Mouse (Mus musculus) cerebellum, adult 9-10 months (tissue): ENCODE measurements around the gene Txnip.

Source experiments
- DNase-seq: peaks from one replicate; pipeline ENCODE4 v3.0.0; 2022

The Txnip gene

GRCm38 (mm10) chr3:96570643-96571042 is 12.9 kb downstream of the Txnip start:
- DNase-seq = no peak

DNA sequence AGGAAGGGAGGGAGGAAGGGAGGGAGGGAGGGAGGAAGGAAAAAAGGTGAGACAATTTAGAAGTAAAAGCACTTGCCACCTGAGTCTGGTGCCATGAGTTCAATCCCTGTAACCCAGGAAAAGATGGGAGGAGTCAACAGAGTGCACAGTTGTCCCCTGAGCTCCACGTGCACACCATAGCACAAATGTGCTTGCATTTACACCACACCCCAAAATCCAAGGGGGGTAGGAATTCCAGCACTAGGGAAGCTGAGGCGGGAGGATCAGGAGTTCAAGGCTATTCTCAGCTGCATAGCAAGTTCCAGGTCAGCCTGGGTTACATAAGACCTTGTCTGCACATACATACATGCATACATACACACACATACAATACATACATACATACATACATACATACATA is 13.6 kb downstream of the Txnip start:
- DNase-seq = no peak

DNA sequence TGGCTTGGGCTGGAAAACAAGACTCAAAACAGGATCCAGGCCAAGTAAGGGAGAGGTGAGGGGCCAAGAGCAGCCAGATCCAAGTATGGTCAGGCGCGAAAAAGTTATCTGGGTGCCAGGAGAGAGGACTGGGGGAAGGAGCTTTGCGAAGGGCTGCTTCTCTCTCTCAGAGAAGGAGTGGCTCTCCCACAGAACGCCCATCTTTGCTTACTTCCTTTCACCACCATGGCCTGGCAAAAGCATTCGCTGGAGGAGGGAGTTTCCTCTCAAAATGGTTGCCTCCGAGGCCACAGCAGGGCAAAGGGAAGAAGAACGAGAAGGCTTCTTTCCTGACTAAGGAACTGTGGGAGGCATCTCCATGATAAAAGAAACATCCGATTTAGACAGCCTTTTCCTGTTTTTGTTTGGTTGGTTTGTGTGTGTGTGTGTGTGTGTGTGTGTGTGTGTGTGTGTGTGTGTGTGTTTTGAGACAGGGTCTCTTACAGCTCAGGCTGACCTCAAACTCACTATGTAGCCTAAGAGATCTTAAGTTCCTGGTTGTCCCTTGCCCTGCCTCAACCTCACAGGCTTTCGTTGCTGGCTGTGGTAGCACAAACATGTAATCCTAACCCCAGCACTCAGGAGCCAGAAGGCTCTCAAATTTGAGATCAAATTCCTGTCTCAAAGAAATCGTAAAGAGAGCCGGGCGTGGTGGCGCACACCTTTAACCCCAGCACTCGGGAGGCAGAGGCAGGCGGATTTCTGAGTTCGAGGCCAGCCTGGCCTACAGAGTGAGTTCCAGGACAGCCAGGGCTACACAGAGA is 14.3 kb downstream of the Txnip start:
- DNase-seq = no peak

GRCm38 (mm10) chr3:96573611-96574511 is 16.1 kb downstream of the Txnip start:
- DNase-seq = no peak

DNA sequence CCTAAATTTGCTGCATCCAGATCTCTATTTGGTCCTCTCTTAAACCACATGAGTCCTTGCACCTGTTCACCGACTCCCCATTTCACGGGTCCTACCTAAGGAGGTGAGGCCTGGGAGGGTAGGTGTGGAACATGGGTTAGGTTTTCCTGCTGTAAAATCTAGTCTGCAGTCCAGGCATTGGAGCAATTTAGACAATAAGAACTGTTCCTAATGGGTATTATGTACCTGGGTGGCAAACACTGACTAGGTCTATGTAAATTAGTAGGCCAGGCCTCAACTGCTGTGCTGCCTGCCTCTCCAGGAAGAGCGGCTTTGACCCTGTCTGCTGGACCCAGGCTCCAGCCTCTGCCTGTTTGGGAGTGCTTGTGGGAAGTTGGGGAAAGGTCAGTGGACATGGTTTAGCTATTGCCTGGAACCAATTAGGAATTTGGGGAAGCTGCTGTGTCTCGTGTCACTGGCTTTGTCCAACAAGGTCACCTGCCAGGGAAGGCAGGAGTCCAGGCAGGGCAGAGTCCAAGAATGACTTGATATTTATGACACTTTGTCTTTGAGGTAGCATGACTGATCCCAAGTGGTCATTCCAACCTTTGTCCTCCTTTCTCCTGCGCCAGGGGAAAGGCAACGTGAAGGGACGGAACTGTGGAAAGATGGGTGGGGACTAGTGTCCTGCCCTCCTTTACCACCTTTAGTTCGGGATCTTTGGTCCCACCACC is 17.7 kb downstream of the Txnip start:
- no peak for DNase-seq

- DNase-seq = no peak
Measured at GRCm38 (mm10) chr3:96576005-96576658, 18.4 kb downstream of the Txnip start.

DNA sequence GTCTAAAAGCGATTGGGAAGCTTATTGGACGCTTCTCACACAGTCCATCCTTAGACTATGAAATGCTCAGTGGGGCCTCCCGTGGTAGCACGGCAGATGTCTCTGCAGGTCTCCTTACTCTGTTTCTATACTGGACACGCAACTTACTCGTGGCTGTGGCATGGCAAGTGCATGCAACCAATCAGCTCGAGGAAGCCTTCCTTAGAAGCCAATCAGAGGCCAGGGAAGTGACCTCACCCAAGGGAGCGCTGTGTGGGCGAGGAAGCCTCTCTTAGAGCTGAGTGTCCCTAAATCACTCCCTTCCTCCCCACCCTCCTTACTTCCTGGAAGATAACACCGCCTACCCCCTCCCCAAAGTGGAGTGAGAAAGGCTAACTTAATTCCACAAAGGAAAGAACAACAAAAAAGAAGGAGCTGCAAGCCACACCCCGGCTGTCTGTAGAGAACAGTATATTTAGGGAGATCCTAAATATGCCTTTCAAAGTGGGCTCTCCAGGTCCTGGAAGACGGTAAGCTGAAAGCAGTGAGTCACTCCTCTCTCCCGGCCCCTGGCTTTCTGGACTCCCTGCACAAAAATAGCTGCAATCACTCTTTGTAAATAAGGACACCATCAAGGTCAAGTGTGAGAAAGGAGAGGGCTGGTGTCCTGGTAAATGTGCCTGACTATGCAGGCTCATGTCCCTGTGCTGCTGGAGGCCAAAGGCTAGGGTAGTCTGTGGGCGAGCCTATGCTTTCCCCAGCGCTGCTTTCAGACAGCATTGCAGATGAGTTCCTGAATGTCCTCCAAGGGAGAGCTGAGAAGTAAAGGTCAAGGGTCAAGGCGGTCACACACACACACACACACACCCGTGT is 19.2 kb downstream of the Txnip start, which contains the start of gene Gm16253:
Gene Gm16253, plus strand, starts transcription at position 295 of the 852 bp plus-strand sequence.
- DNase-seq = peak; percentile 84

DNA sequence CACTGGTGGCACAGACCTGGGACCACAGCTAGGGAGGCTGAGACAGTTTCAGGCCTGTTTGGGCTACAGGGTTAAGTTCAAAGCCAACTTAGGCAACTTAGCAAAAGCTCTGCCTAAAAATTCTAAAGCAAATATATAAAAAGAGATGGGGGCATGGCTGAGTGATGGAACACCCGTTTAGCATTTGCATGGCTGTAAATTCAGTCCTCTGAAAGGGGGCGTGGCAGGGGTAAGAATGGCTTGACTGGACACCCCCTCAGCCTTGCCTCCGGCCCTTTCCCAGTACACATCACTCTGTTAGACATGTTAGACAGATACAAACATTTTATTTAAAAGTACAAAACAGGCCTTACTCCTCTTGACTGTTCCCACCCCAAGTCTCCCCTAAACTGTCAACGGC is 19.8 kb downstream of the Txnip start:
- no peak for DNase-seq

DNA sequence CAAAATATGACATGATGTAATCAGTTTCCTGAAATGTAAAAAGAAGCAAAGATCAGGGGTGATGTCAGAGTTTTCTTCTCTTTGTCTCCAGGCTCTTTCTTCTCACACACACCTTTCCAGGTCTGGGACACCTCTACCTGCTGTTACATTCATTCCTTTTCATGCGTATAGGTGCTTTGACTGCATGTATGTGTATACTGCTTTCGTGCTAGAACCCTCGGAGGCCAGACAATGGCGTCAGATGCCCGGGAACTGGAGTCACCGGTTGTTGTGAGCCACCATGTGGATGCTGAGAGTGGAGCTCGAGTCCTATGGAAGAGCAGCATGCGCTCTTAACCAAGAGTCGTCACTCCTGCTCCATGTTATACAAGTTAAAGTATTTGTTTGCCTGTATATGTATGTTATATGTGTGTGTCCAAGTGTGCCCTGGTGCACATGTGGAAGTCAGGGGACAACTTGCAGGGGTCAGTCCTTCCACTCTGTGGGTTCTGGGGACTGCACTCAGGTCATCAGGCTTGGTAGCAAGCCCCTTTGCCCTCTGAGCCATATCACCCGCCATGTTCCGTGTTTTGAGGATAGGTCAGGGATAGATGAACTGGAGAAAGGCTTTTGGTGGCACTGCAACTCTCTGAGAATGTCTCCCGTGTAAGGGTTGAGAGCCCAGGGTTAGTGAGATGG is 20.9 kb downstream of the Txnip start:
- DNase-seq = no peak

DNA sequence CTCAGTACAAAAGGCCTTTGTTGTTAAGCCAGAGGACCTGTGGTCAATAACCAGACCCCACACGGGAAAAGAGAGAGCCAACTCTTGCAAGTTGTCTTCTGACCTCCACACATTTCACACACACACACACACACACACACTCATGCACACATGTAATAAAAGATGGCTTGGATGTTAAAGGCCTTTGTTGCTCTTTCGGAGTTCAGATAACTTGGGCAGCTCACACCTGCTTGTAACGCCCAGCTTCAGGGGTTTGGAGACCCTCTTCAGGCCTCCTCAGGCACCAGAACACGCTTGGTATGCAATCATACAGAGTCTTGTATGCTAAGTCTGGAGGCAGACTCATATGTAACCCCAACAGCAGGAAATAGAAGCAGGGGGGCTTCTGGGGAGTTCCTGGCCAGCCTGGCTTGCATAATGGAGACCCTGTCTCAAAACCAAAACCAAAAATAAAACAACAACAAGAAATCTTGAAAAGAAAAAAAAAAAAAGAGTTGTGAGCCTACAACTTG is 21.5 kb downstream of the Txnip start:
- no peak for DNase-seq

DNA sequence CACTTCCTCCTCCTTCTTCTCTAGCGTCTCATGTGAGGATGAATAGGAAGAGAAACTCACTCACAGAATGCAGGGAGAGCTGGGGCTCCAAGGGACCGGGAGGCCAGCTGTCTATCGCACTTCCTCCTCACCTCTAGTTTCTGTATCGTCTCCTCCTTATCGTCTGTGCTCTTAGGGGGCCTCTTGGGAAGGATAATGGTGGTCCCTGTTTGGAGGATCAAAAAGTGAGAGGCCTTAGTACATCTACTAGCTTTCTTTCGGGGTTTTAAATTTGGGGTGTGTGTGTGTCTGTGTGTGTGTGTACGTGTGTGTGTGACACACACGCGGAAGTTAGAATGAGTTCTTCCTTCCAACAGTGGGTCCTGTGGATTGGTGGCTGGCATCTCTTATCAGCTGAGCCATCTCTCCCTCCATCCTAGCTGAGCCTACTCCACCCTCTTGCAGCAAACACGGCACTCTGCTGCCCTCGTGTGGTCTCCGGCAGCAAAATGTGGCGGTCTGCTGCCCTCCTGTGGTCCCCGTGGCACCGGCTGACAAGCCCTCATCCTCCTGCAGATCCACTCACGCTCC is 22.2 kb downstream of the Txnip start:
- DNase-seq = peak; percentile 93

DNA sequence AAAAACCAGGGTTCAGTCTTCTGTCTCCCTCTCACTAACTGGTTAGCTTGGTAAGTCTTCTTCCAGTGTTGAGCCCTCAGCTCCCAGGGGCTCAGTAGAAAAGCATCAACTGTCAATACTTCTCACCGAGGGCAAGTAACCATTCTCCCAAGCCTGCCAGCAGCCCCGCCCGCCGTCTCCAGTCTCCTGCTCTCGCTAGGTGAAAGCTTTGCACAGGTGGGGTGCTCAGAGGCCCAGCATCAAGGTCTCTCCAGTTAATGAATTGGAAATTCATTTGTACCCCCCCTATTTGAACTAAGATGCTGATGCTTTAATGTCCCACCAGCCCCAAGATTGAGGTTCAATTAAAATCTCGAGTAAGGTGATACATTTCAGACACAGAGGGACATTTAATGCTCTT is 23.4 kb downstream of the Txnip start:
- no peak for DNase-seq

- DNase-seq = no peak
Measured at GRCm38 (mm10) chr3:96581771-96582515, 24.2 kb downstream of the Txnip start.

DNA sequence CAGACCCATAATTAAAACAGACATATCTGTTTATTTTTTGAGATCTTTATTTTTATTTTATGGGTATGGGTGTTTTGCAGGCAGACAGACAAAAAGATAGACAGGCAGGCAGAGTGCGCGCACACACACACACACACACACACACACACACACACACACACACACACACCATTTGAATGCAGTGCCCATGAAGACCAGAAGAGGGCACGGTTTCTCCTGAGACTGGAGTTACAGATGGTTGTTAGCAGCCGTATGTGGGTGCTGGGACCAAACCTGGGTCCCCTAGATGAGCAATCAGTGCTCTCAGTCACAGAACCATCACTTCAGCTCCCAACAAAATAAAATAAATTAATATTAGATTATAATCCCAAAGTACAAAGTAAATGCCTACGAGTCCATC is 25.6 kb downstream of the Txnip start:
- no peak for DNase-seq

- no peak for DNase-seq
Measured at GRCm38 (mm10) chr3:96590657-96591056, 32.9 kb downstream of the Txnip start.

GRCm38 (mm10) chr3:96593374-96593773 is 35.6 kb downstream of the Txnip start:
- no peak for DNase-seq

- DNase-seq = peak; percentile 97
Measured at GRCm38 (mm10) chr3:96593790-96594560, 36.2 kb downstream of the Txnip start, which contains the start of gene Polr3gl. Polr3gl (minus strand) TSS chr3:96594181.

GRCm38 (mm10) chr3:96594851-96595250 is 37.1 kb downstream of the Txnip start:
- DNase-seq = peak; percentile 58

- peak; percentile 78 for DNase-seq
Measured at GRCm38 (mm10) chr3:96595661-96596060, 37.9 kb downstream of the Txnip start.
